ENCODE assay signal across 24 mouse cellular contexts in genomic region chr16:18384659-18385058, GRCm38 (mm10). TPM values are rescaled to one million over a fixed set of nuclear protein-coding genes. Genes with fewer than 3 reads are reported as not detected.
DNase-seq lines count a peak whose midpoint lies in the region; ATAC-seq and TF ChIP-seq lines count a peak whose summit lies in the region.
"Had no signal": no experiment of that assay in that cellular context is flagged by ENCODE, and none has a peak within 500 bp of the region (broad histone marks: within the 10 kb centered on the region; RNA-seq: fewer than 3 reads in every experiment).

No protein-coding gene starts in this region.

- no peak for TF ChIP-seq CTCF in forebrain, postnatal 0 days (IDR thresholded peaks at IDR 0.05; ENCODE audit: low read depth)

- ATAC-seq in forebrain, embryonic 12.5 days (ENCODE audit: low FRiP score): no peak
- no peak for ATAC-seq in forebrain, postnatal 0 days
- ATAC-seq in kidney, embryonic 15.5 days (replicated peaks; ENCODE audit: low FRiP score): no peak
- no peak for ATAC-seq in neural tube, embryonic 13.5 days (ENCODE audit: low read depth)
- no peak for ATAC-seq in neural tube, embryonic 15.5 days (ENCODE audit: low FRiP score)
- ATAC-seq: intestine, embryonic 15.5 days had no signal

- WGBS in forebrain, embryonic 12.5 days: 73% methylated on average over 8 of the region's 8 CpGs
- 64% methylated on average over 8 of the region's 8 CpGs for WGBS in forebrain, postnatal 0 days
- 35% methylated on average over 8 of the region's 8 CpGs for WGBS in kidney, embryonic 15.5 days
- WGBS in neural tube, embryonic 13.5 days: 52% methylated on average over 8 of the region's 8 CpGs
- 56% methylated on average over 8 of the region's 8 CpGs for WGBS in neural tube, embryonic 15.5 days

- H3K9me3 ChIP-seq in forebrain, embryonic 12.5 days: no peaks in the 10 kb centered on the region
- no peaks in the 10 kb centered on the region for H3K9me3 ChIP-seq in forebrain, postnatal 0 days (ENCODE audit: low read length)
- no peaks in the 10 kb centered on the region for H3K9me3 ChIP-seq in kidney, embryonic 15.5 days (replicated peaks)
- no peaks in the 10 kb centered on the region for H3K9me3 ChIP-seq in neural tube, embryonic 13.5 days
- no peaks in the 10 kb centered on the region for H3K9me3 ChIP-seq in neural tube, embryonic 15.5 days (replicated peaks)
- H3K9me3 ChIP-seq: embryonic facial prominence, embryonic 12.5 days; hindbrain, embryonic 12.5 days; intestine, embryonic 15.5 days; limb, embryonic 12.5 days; lung, embryonic 15.5 days had no signal

- H3K36me3 ChIP-seq in forebrain, embryonic 12.5 days (replicated peaks): no peaks in the 10 kb centered on the region
- H3K36me3 ChIP-seq in forebrain, postnatal 0 days (ENCODE audit: insufficient read depth): no peaks in the 10 kb centered on the region
- H3K36me3 ChIP-seq in kidney, embryonic 15.5 days: no peaks in the 10 kb centered on the region
- no peaks in the 10 kb centered on the region for H3K36me3 ChIP-seq in neural tube, embryonic 13.5 days
- no peaks in the 10 kb centered on the region for H3K36me3 ChIP-seq in neural tube, embryonic 15.5 days
- H3K36me3 ChIP-seq: embryonic facial prominence, embryonic 12.5 days; hindbrain, embryonic 12.5 days; intestine, embryonic 15.5 days; limb, embryonic 12.5 days; lung, embryonic 15.5 days had no signal

- peaks cover 86% of the 10 kb centered on the region for H3K4me1 ChIP-seq in forebrain, embryonic 12.5 days
- H3K4me1 ChIP-seq in forebrain, postnatal 0 days (ENCODE audit: insufficient read depth): peaks cover 11% of the 10 kb centered on the region
- peaks cover 67% of the 10 kb centered on the region for H3K4me1 ChIP-seq in kidney, embryonic 15.5 days
- H3K4me1 ChIP-seq in neural tube, embryonic 13.5 days (replicated peaks): peaks cover 98% of the 10 kb centered on the region
- peaks cover 81% of the 10 kb centered on the region for H3K4me1 ChIP-seq in neural tube, embryonic 15.5 days

- no peak for DNase-seq in forebrain, postnatal 0 days
- DNase-seq in kidney, adult 18-20 months: no peak
- DNase-seq in heart, adult 18-20 months: no peak
- DNase-seq: adrenal gland, postnatal 36 days; cerebellum, adult 2 months; gastrocnemius, postnatal 25 days; heart, postnatal 10 days; lung, postnatal 4 days; right cerebral cortex, postnatal 14 days; spleen, adult 18-20 months; thymus, postnatal 36 days had no signal

- H3K4me2 ChIP-seq in forebrain, embryonic 12.5 days: no peak overlapping the region
- no peak overlapping the region for H3K4me2 ChIP-seq in forebrain, postnatal 0 days (ENCODE audit: low read depth)
- H3K4me2 ChIP-seq in kidney, embryonic 15.5 days: no peak overlapping the region
- no peak overlapping the region for H3K4me2 ChIP-seq in neural tube, embryonic 13.5 days
- no peak overlapping the region for H3K4me2 ChIP-seq in neural tube, embryonic 15.5 days
- H3K4me2 ChIP-seq: embryonic facial prominence, embryonic 12.5 days; heart, embryonic 11.5 days; hindbrain, embryonic 12.5 days; intestine, embryonic 15.5 days; limb, embryonic 12.5 days; lung, embryonic 15.5 days had no signal

- no peak overlapping the region for H3K4me3 ChIP-seq in forebrain, embryonic 12.5 days (replicated peaks)
- no peak overlapping the region for H3K4me3 ChIP-seq in forebrain, postnatal 0 days (ENCODE audit: low read depth, low read length)
- no peak overlapping the region for H3K4me3 ChIP-seq in kidney, embryonic 15.5 days (replicated peaks)
- no peak overlapping the region for H3K4me3 ChIP-seq in neural tube, embryonic 13.5 days
- H3K4me3 ChIP-seq in neural tube, embryonic 15.5 days (replicated peaks): no peak overlapping the region
- H3K4me3 ChIP-seq: embryonic facial prominence, embryonic 12.5 days; erythroblast, embryonic 14.5 days; hindbrain, embryonic 12.5 days; intestine, embryonic 15.5 days; limb, embryonic 12.5 days; lung, embryonic 15.5 days; myocyte had no signal

- H3K27me3 ChIP-seq in forebrain, embryonic 12.5 days: no peaks in the 10 kb centered on the region
- H3K27me3 ChIP-seq in forebrain, postnatal 0 days (ENCODE audit: insufficient read depth, low read length): no peaks in the 10 kb centered on the region
- no peaks in the 10 kb centered on the region for H3K27me3 ChIP-seq in kidney, embryonic 15.5 days
- H3K27me3 ChIP-seq in neural tube, embryonic 13.5 days: no peaks in the 10 kb centered on the region
- no peaks in the 10 kb centered on the region for H3K27me3 ChIP-seq in neural tube, embryonic 15.5 days (replicated peaks)
- H3K27me3 ChIP-seq: embryonic facial prominence, embryonic 12.5 days; hindbrain, embryonic 12.5 days; intestine, embryonic 15.5 days; limb, embryonic 12.5 days; lung, embryonic 15.5 days had no signal

- H3K27ac ChIP-seq in forebrain, embryonic 12.5 days: peak overlapping the region; percentile 38; the same call in 1 of the 2 replicates
- no peak overlapping the region for H3K27ac ChIP-seq in forebrain, postnatal 0 days (ENCODE audit: low read depth, low read length)
- 0 out of 2 replicates have a peak overlapping the region, but pooled peaks have one; percentile 0 for H3K27ac ChIP-seq in kidney, embryonic 15.5 days
- peak overlapping the region; percentile 54; the same call in 1 of the 2 replicates for H3K27ac ChIP-seq in neural tube, embryonic 13.5 days (replicated peaks)
- no peak overlapping the region for H3K27ac ChIP-seq in neural tube, embryonic 15.5 days (replicated peaks)
- H3K27ac ChIP-seq: embryonic facial prominence, embryonic 12.5 days; intestine, embryonic 15.5 days; limb, embryonic 12.5 days; liver, embryonic 14.5 days; lung, embryonic 15.5 days had no signal

- H3K9ac ChIP-seq in forebrain, embryonic 12.5 days: no peak overlapping the region
- H3K9ac ChIP-seq in forebrain, postnatal 0 days: no peak overlapping the region
- no peak overlapping the region for H3K9ac ChIP-seq in kidney, embryonic 15.5 days
- H3K9ac ChIP-seq in neural tube, embryonic 13.5 days: peak overlapping the region; percentile 12; the same call in 1 of the 2 replicates
- no peak overlapping the region for H3K9ac ChIP-seq in neural tube, embryonic 15.5 days (replicated peaks)
- H3K9ac ChIP-seq: embryonic facial prominence, embryonic 12.5 days; hindbrain, embryonic 12.5 days; intestine, embryonic 15.5 days; limb, embryonic 12.5 days; liver, embryonic 14.5 days; lung, embryonic 15.5 days had no signal

RNA-seq across cellular contexts. Expression of gene Arvcf, which starts 36.7 kb away (rescaled TPM):
- 115 and 126 TPM in 2 replicates for polyA plus RNA-seq in forebrain, embryonic 12.5 days (2016; fragmentation: Nextera tagmentation; extraction: Ambion mirVana)
- total RNA-seq in forebrain, postnatal 0 days (2014; rRNA removed): 103 and 120 TPM in 2 replicates
- 31.2 and 42.8 TPM in 2 replicates for polyA plus RNA-seq in forebrain, postnatal 0 days (2015; fragmentation: Nextera tagmentation; extraction: Ambion mirVana)
- 23.7 and 27.1 TPM in 2 replicates for polyA plus RNA-seq in kidney, embryonic 15.5 days (2015; fragmentation: Nextera tagmentation; extraction: Ambion mirVana)
- polyA plus RNA-seq in neural tube, embryonic 13.5 days (2015; fragmentation: Nextera tagmentation; extraction: Ambion mirVana): 85.2 and 93.6 TPM in 2 replicates
- polyA plus RNA-seq in neural tube, embryonic 15.5 days (2015; fragmentation: Nextera tagmentation; extraction: Ambion mirVana): 71.2 and 72.5 TPM in 2 replicates
- 10 to 100 TPM; 13.1 to 15.1 TPM for total RNA-seq in heart, adult 18-20 months (2021)

RNA-seq across cellular contexts. Expression of gene Tango2, which starts 36.8 kb away (rescaled TPM):
- 40.7 and 41.5 TPM in 2 replicates for polyA plus RNA-seq in forebrain, embryonic 12.5 days (2016; fragmentation: Nextera tagmentation; extraction: Ambion mirVana)
- total RNA-seq in forebrain, postnatal 0 days (2014; rRNA removed): 25.5 and 43.0 TPM in 2 replicates
- polyA plus RNA-seq in forebrain, postnatal 0 days (2015; fragmentation: Nextera tagmentation; extraction: Ambion mirVana): 69.9 and 75.9 TPM in 2 replicates
- polyA plus RNA-seq in kidney, embryonic 15.5 days (2015; fragmentation: Nextera tagmentation; extraction: Ambion mirVana): 22.5 and 29.2 TPM in 2 replicates
- 74.0 and 79.5 TPM in 2 replicates for polyA plus RNA-seq in neural tube, embryonic 13.5 days (2015; fragmentation: Nextera tagmentation; extraction: Ambion mirVana)
- 98.7 and 115 TPM in 2 replicates for polyA plus RNA-seq in neural tube, embryonic 15.5 days (2015; fragmentation: Nextera tagmentation; extraction: Ambion mirVana)
- 100 to 1,000 TPM; 170 to 176 TPM for total RNA-seq in heart, adult 18-20 months (2021)

RNA-seq across cellular contexts. Expression of gene Txnrd2, which starts 41.5 kb away (rescaled TPM):
- 23.3 and 23.7 TPM in 2 replicates for polyA plus RNA-seq in forebrain, embryonic 12.5 days (2016; fragmentation: Nextera tagmentation; extraction: Ambion mirVana)
- 9.7 and 11.5 TPM in 2 replicates for total RNA-seq in forebrain, postnatal 0 days (2014; rRNA removed)
- 28.0 and 34.4 TPM in 2 replicates for polyA plus RNA-seq in forebrain, postnatal 0 days (2015; fragmentation: Nextera tagmentation; extraction: Ambion mirVana)
- 28.1 and 29.1 TPM in 2 replicates for polyA plus RNA-seq in kidney, embryonic 15.5 days (2015; fragmentation: Nextera tagmentation; extraction: Ambion mirVana)
- polyA plus RNA-seq in neural tube, embryonic 13.5 days (2015; fragmentation: Nextera tagmentation; extraction: Ambion mirVana): 20.3 and 22.8 TPM in 2 replicates
- 28.3 and 30.9 TPM in 2 replicates for polyA plus RNA-seq in neural tube, embryonic 15.5 days (2015; fragmentation: Nextera tagmentation; extraction: Ambion mirVana)
- 10 to 100 TPM; 42.9 to 44.4 TPM for total RNA-seq in heart, adult 18-20 months (2021)

RNA-seq across cellular contexts. Expression of gene Comt, which starts 42.0 kb away (rescaled TPM):
- polyA plus RNA-seq in forebrain, embryonic 12.5 days (2016; fragmentation: Nextera tagmentation; extraction: Ambion mirVana): 53.5 and 54.2 TPM in 2 replicates
- 65.6 and 68.4 TPM in 2 replicates for total RNA-seq in forebrain, postnatal 0 days (2014; rRNA removed)
- polyA plus RNA-seq in forebrain, postnatal 0 days (2015; fragmentation: Nextera tagmentation; extraction: Ambion mirVana): 79.9 and 105 TPM in 2 replicates
- polyA plus RNA-seq in kidney, embryonic 15.5 days (2015; fragmentation: Nextera tagmentation; extraction: Ambion mirVana): 97.2 and 103 TPM in 2 replicates
- 86.4 and 93.2 TPM in 2 replicates for polyA plus RNA-seq in neural tube, embryonic 13.5 days (2015; fragmentation: Nextera tagmentation; extraction: Ambion mirVana)
- polyA plus RNA-seq in neural tube, embryonic 15.5 days (2015; fragmentation: Nextera tagmentation; extraction: Ambion mirVana): 117 and 128 TPM in 2 replicates
- total RNA-seq in heart, adult 18-20 months (2021): 100 to 1,000 TPM; 123 to 141 TPM

Comparison
In these comparisons a context has a peak if more than half of its experiments do, and no peak if none do; other contexts are left out.
1. H3K27ac ChIP-seq: peak in forebrain, embryonic 12.5 days (single experiment), kidney, embryonic 15.5 days (single experiment) and neural tube, embryonic 13.5 days (single experiment); none in forebrain, postnatal 0 days (single experiment) and neural tube, embryonic 15.5 days (single experiment).